Mouse (Mus musculus) embryonic facial prominence, embryonic 15.5 days (tissue): ENCODE results near the gene Tpmt. TPM values are rescaled to one million over a fixed set of nuclear protein-coding genes. Genes with fewer than 3 reads are reported as not detected.

Experiments
- ATAC-seq: fragments of 200-750 bp; cut with Nextera tagmentation; 2 replicates; pipeline ENCODE4 v1.8.0; 2017; ENCODE audit warnings: low read depth, moderate TSS enrichment; ENCODE audit not compliant: insufficient number of reproducible peaks, low FRiP score, low TSS enrichment
- H3K27ac ChIP-seq: fragments of 300-500 bp; sonication (generic); replicated peaks from 2 replicates; pipeline ENCODE4 v1.5.1; 2015; ENCODE audit warnings: mild to moderate bottlenecking, inconsistent platforms
- H3K27me3 ChIP-seq: fragments of 300-500 bp; sonication (generic); 2 replicates; pipeline ENCODE4 v1.6.1; 2015; ENCODE audit warnings: inconsistent platforms
- H3K36me3 ChIP-seq: fragments of 300-500 bp; sonication (generic); 2 replicates; pipeline ENCODE4 v1.6.1; 2015; ENCODE audit warnings: mild to moderate bottlenecking, inconsistent platforms
- H3K4me1 ChIP-seq: fragments of 300-500 bp; sonication (generic); 2 replicates; pipeline ENCODE4 v1.6.1; 2015; ENCODE audit warnings: inconsistent platforms
- H3K4me2 ChIP-seq: fragments of 300-500 bp; sonication (generic); replicated peaks from 2 replicates; pipeline ENCODE4 v1.6.1; 2015; ENCODE audit warnings: mild to moderate bottlenecking, inconsistent platforms
- H3K4me3 ChIP-seq: fragments of 300-500 bp; sonication (generic); replicated peaks from 2 replicates; pipeline ENCODE4 v1.5.1; 2015; ENCODE audit warnings: mild to moderate bottlenecking, inconsistent platforms
- H3K9ac ChIP-seq: fragments of 300-500 bp; sonication (generic); 2 replicates; pipeline ENCODE4 v1.6.1; 2015; ENCODE audit warnings: inconsistent platforms
- H3K9me3 ChIP-seq: fragments of 300-500 bp; sonication (generic); replicated peaks from 2 replicates; pipeline ENCODE4 v1.6.1; 2016; ENCODE audit warnings: inconsistent platforms
- WGBS: fragments of 180-500 bp; shearing (Covaris S2); methylation state at CpG from one replicate; pipeline ENCODE4 v1.1.7; 2015; 5-methylcytosine and 5-hydroxymethylcytosine counted together
- polyA plus RNA-seq: library from polyadenylated mRNA; unstranded; fragments of >200 nt; fragmentation: Nextera tagmentation; extraction: Ambion mirVana; gene quantifications from 2 replicates; pipeline ENCODE4 v1.2.1, GENCODE M21; 2015

Gene Tpmt
- polyA plus RNA-seq, 1 experiment from 2014 or later = 16.9 TPM

DNA sequence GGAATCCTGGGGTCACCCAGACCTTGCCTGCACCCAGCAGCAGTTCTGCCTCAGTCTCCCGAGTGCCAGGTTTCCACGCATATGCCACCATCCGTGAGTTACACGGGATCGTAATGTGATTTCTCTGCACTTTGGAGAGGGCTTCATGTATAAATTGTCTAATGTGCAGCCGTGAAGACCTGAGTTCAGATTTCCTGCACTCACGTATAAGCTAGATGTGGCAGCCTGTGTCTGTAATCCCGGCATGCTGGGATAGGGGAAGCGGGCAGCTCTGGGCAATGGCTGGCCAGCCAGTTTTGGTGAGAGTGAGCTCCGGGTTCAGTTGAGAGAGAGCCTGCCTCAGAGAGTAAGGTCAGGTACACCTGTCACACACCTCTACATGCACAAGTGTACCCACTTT, 22.0 kb upstream of the Tpmt start:
- H3K27me3 ChIP-seq = no peaks in the 10 kb centered on the region

DNA sequence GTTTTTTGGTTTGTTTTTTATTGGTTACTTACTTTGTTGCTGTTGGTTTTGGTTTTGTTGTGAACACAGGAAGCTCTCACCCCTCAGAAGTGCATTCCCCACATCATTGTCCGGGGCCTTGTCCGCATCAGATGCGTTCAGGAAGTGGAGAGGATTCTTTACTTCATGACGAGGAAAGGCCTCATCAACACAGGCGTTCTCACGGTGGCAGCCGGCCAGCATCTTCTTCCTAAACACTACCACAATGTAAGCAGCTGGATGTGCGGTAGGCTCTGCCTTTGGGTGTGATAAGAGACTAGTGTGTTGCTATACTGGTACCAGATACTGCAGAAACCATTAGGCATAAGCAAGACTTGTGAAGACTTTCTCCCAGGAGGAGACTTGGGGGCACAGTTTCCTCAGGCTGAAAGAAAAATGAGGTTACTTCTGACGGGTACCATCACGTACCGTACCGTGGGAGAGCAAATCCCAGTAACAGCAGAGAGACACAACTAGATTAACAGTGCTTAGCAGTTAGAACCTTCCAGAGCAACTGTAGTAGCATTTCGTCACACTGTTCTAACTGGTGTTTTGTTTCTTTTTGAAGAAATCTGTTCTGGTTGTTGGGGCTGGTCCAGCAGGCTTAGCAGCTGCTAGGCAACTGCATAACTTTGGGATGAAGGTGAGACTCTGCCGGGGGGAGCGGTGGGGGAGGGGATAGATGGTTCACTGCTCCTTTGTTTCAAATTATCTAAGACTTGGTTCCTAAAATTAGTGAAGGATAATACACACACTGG, 19.6 kb upstream of the Tpmt start:
- peak; percentile 11; the same call in 1 of the 2 replicates for ATAC-seq
- WGBS = 60% methylated on average over 15 of the region's 15 CpGs
- Histone ChIP-seq H3K9ac (no peak overlapping the region), H3K27ac (0 out of 2 replicates have a peak overlapping the region, but pooled peaks have one; percentile 28), H3K4me2 (no peak overlapping the region), H3K9me3 (no peaks in the 10 kb centered on the region), H3K36me3 (peaks cover 35% of the 10 kb centered on the region), H3K27me3 (no peaks in the 10 kb centered on the region), H3K4me3 (no peak overlapping the region), H3K4me1 (no peaks in the 10 kb centered on the region)

More for the DNA sequence above, 22.0 kb upstream of the Tpmt start:
- WGBS = 91% methylated on average over 10 of the region's 10 CpGs
- ATAC-seq = no peak
- no peak overlapping the region for H3K4me2 ChIP-seq
- no peak overlapping the region for H3K9ac ChIP-seq
- H3K27ac ChIP-seq = no peak overlapping the region
- no peaks in the 10 kb centered on the region for H3K9me3 ChIP-seq
- H3K4me3 ChIP-seq = no peak overlapping the region
- peaks cover 18% of the 10 kb centered on the region for H3K36me3 ChIP-seq
- no peaks in the 10 kb centered on the region for H3K4me1 ChIP-seq

DNA sequence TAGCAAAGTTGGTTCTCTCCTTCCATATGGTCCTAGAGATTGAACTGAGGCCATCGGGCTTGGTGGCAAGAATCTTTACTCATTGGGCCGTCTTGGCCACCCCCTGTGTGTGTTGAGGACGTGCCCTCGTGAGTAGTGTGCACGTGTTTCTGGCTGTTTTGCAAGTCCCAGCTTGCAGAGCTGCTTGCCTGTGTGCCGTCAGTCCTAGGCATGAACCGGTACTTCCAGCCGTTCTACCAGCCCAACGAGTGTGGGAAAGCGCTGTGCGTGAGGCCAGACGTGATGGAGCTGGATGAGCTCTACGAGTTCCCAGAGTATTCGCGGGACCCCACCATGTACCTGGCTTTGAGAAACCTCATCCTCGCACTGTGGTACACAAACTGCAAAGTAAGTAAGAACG, 18.2 kb upstream of the Tpmt start:
- Histone ChIP-seq H3K27ac (0 out of 2 replicates have a peak overlapping the region, but pooled peaks have one; percentile 12), H3K4me3 (no peak overlapping the region), H3K27me3 (no peaks in the 10 kb centered on the region), H3K4me2 (no peak overlapping the region), H3K36me3 (peaks cover 30% of the 10 kb centered on the region), H3K9me3 (no peaks in the 10 kb centered on the region), H3K4me1 (no peaks in the 10 kb centered on the region), H3K9ac (no peak overlapping the region)
- no peak for ATAC-seq
- 71% methylated on average over 17 of the region's 17 CpGs for WGBS

DNA sequence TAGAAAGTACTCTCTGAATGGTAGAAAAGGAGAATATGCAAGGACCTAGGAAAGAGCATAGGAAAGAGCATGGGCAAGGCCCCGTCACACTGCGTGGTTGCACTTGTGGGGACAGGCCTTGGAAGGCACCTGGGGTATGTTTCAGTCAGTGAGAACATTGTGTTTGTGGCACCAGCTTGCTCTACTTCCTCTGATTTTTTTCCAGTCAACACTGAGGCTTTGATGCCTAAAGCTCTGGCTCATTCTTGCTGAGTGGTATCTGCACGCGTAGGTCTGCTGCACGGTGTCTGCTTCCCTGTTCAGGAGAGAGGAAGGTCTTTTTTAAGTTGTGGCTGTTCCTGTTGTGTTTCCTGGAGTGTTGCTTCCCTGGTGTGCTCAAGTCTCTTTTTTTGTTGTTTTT, 12.2 kb upstream of the Tpmt start:
- H3K9me3 ChIP-seq = no peaks in the 10 kb centered on the region
- H3K4me3 ChIP-seq = no peak overlapping the region
- peaks cover 47% of the 10 kb centered on the region for H3K36me3 ChIP-seq
- WGBS = 94% methylated on average over 5 of the region's 5 CpGs
- ATAC-seq = no peak
- no peak overlapping the region for H3K27ac ChIP-seq
- no peak overlapping the region for H3K4me2 ChIP-seq
- H3K9ac ChIP-seq = no peak overlapping the region
- no peaks in the 10 kb centered on the region for H3K27me3 ChIP-seq
- H3K4me1 ChIP-seq = no peaks in the 10 kb centered on the region

DNA sequence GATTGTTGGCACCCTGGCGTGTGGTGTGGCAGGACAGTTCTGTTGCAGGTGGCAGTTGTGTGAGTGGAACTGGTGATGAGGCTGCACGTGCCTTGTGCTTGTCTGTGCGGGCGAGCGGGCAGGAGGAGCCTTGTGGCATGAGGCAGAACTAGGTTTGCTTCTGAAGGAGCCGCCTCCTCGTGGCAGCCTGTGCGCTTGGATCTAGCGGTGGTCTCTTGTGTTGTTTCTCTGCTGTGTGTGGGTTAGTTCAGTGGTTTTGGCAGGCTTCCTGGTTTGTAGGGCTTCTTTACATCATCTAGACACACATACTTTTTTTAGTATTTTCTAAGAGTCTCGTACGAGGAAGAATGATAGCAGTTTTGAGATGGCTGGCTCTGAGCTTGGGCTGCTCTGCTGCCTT, 11.6 kb upstream of the Tpmt start:
- no peaks in the 10 kb centered on the region for H3K4me1 ChIP-seq
- no peak overlapping the region for H3K4me3 ChIP-seq
- H3K9me3 ChIP-seq = no peaks in the 10 kb centered on the region
- ATAC-seq = no peak
- H3K9ac ChIP-seq = no peak overlapping the region
- H3K4me2 ChIP-seq = no peak overlapping the region
- no peak overlapping the region for H3K27ac ChIP-seq
- peaks cover 47% of the 10 kb centered on the region for H3K36me3 ChIP-seq
- H3K27me3 ChIP-seq = no peaks in the 10 kb centered on the region
- WGBS = 83% methylated on average over 11 of the region's 11 CpGs

DNA sequence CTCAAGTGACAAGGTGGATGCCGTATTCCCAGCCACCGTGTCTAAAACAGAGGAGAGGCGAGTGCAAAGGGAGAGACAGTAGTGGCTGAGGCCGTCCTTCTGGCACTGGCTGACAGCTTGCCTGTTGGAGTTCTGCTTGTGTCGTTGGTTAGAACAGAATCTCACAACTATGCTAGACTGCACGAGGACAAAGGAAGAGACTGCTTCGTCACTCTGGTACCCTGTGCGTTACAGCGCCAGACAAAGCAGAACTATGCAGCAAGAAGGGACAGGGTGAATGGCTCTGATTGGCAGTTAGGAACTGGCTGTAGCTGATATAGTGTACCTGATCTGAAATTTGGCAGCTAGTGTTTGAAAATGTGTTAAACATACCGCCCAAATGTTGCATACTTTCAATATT, 9.4 kb upstream of the Tpmt start:
- Histone ChIP-seq H3K4me2 (no peak overlapping the region), H3K9ac (no peak overlapping the region), H3K36me3 (peaks cover 48% of the 10 kb centered on the region), H3K27me3 (no peaks in the 10 kb centered on the region), H3K4me3 (no peak overlapping the region), H3K27ac (no peak overlapping the region), H3K9me3 (no peaks in the 10 kb centered on the region), H3K4me1 (no peaks in the 10 kb centered on the region)
- 79% methylated on average over 10 of the region's 10 CpGs for WGBS
- no peak for ATAC-seq

DNA sequence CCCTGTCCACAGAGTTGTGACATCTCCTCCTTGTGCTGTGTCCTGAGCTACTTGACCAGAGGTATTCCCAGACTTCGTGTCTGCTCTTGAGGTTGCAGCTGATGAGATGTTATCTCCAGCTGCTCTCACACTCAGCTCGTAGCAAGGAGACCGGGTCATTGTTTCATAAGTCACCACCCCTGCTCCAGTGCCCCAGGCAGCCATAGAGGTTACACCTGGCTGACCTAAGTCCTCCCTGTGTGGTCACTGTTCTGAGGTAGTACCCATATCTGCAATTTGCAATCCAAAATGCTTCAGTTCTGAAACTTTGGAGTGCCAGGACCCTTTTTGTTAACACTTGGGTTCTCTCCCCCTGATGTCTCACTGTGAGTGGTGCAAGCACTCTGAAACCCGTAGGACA, 5.5 kb upstream of the Tpmt start:
- no peak for ATAC-seq
- Histone ChIP-seq H3K4me1 (no peaks in the 10 kb centered on the region; the same call in 1 of the 2 replicates), H3K9ac (no peak overlapping the region), H3K36me3 (peaks cover 43% of the 10 kb centered on the region), H3K27me3 (no peaks in the 10 kb centered on the region), H3K4me2 (no peak overlapping the region), H3K9me3 (no peaks in the 10 kb centered on the region), H3K4me3 (no peak overlapping the region), H3K27ac (no peak overlapping the region)
- WGBS = 74% methylated on average over 4 of the region's 4 CpGs

DNA sequence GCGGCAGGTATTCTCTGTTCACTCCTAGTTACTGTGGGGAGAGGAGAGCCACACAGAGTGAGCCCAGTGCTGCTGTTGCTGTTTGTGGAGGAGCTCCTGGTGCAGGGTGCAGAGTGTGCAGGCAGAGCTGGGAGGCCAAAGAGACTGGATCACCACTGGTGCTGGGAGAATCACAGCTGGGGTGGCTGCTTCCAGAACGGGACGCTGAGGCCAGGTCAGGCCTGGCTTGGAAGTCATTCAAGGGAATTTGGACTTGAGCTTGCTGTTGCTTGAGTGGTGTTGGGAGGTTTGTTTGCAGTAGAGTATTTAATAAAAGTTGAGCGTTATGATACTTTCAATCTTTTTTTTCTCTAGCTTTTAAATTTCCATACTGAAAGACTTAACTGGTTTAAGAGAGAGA, 3.5 kb upstream of the Tpmt start:
- Histone ChIP-seq H3K4me1 (peaks cover 10% of the 10 kb centered on the region), H3K4me2 (no peak overlapping the region), H3K9ac (no peak overlapping the region), H3K36me3 (peaks cover 31% of the 10 kb centered on the region), H3K27me3 (no peaks in the 10 kb centered on the region), H3K4me3 (no peak overlapping the region), H3K9me3 (no peaks in the 10 kb centered on the region), H3K27ac (no peak overlapping the region)
- 90% methylated on average over 4 of the region's 4 CpGs for WGBS
- ATAC-seq = no peak

DNA sequence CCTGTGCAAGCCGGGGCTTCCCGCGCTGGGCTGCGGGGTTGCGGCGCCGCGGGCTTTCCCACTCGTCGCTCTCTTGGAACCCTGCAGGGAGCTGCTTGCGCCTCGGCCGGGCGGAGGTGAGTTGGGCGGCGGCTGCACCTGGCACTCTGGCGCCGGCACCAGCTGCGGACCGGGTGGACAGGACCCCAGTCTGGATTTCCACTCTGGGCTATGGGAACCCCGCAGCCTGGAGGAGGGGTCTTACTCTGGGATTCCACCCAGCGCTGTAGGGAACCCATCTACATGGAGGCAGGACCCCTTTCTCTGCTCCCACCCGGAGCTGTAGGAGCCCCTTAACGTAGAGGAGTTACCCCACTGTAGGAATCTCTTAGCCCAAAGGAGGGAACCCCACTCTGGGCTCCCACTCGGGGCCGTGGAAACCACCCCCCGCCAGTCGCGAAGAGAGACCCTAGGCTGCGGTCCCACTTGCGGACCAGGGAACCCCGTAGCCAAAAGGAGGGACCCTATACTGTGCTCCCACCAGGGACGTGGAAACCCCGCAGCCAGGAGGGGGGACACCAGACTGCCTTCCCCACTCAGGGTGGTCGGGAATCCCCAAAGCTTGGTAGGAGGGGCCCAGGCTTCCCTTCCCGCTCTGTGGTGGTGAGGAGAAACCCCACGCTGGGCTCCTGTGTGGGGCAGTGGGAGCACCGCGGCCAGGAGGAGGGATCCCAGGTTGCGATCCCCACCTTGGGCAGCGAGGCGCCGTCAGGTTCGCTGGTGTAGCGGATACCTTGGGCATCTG, 512 bp downstream of the Tpmt start:
- peak; percentile 13; the same call in 1 of the 2 replicates for ATAC-seq
- H3K4me2 ChIP-seq = peak overlapping the region; percentile 99
- 0 out of 2 replicates have a peak, but pooled peaks cover 5% of the 10 kb centered on the region for H3K36me3 ChIP-seq
- no peaks in the 10 kb centered on the region for H3K9me3 ChIP-seq
- peak overlapping the region; percentile 80; the same call in 1 of the 2 replicates for H3K27ac ChIP-seq
- H3K9ac ChIP-seq = peak overlapping the region; percentile 52
- WGBS = under 1% methylated on average over 45 of the region's 45 CpGs
- H3K27me3 ChIP-seq = no peaks in the 10 kb centered on the region
- peak overlapping the region; percentile 88 for H3K4me3 ChIP-seq
- H3K4me1 ChIP-seq = peaks cover 13% of the 10 kb centered on the region

DNA sequence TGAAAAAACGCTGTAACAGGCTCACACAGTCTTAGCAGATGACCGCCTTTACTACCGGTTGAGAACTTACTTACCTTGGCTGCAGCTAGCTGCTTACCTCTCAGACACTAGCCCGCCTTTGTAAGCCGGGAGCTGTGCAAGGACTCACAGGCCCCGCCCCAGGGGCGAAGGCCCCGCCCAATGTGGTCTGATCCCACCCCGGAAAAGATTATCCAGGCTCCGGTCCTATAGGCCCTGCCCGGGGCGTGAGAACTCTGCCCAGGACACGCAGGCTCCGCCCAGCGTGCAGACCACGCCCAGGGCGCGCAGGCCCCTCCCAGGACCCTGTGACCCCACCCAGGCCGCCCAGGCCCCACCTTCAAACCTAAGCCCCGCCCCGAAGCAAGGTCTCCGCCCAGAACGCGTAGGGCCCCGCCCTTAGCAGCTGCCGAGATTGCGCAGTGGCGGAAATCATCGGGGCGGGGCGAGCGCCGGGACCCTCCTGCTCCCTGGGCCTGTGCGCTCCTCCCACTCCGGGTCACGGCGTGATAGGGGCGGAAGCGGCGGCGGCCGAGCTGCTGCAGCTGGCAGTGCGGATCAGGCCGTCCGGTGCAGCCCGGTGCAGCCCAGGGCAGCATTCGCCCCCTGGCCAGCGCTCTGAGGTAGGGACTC, 1.4 kb downstream of the Tpmt start, which contains the start of gene Kdm1b:
TSS of gene Kdm1b (plus strand) at position 470 of the 651 bp plus-strand sequence.
- no peaks in the 10 kb centered on the region for H3K9me3 ChIP-seq
- peaks cover 13% of the 10 kb centered on the region for H3K4me1 ChIP-seq
- H3K27ac ChIP-seq = peak within 1 kb of the TSS; percentile 80
- no peaks in the 10 kb centered on the region for H3K27me3 ChIP-seq
- peak within 1 kb of the TSS; percentile 99 for H3K4me2 ChIP-seq
- H3K36me3 ChIP-seq = no peaks in the 10 kb centered on the region
- H3K4me3 ChIP-seq = peak within 1 kb of the TSS; percentile 88
- peak; percentile 96 for ATAC-seq
- peak within 1 kb of the TSS; percentile 52 for H3K9ac ChIP-seq
- WGBS = under 1% methylated on average over 48 of the region's 48 CpGs
